Mouse (Mus musculus): ENCODE measurements around the gene Ceacam15.
A peak's percentile ranks its signal among the peaks of the same experiment; 100 is the strongest.
"Not testable (repeated sequence)": the region's sequence is repeated elsewhere in the genome, so short reads cannot be mapped to it uniquely, and the experiment has no call there.

Gene Ceacam15

GRCm38 (mm10) chr7:16675605-16676004 is at the start of gene Ceacam15:
Gene Ceacam15 (minus strand): TSS chr7:16675705.
- DNase-seq (ENCODE audit: low spot score in 2 of 2) = no peak

- not testable (repeated sequence) for DNase-seq (ENCODE audit: low spot score in 2 of 2)
Observed at GRCm38 (mm10) chr7:16722490-16722889, 47.0 kb upstream of the Ceacam15 start.

- DNase-seq (ENCODE audit: low spot score in 2 of 2) = no peak
Observed at GRCm38 (mm10) chr7:16721629-16722028, 46.1 kb upstream of the Ceacam15 start, which contains the start of gene Ceacam9. Gene Ceacam9 (plus strand): TSS chr7:16721929.

GRCm38 (mm10) chr7:16716456-16717152 is 41.1 kb upstream of the Ceacam15 start:
- not testable (repeated sequence) for DNase-seq (ENCODE audit: low spot score in 2 of 2)

- DNase-seq (ENCODE audit: low spot score in 2 of 2) = no peak
Observed at GRCm38 (mm10) chr7:16712633-16713415, 37.3 kb upstream of the Ceacam15 start.

- DNase-seq (ENCODE audit: low spot score in 2 of 2) = no peak
Observed at GRCm38 (mm10) chr7:16710604-16711003, 35.1 kb upstream of the Ceacam15 start.

GRCm38 (mm10) chr7:16708244-16708643 is 32.7 kb upstream of the Ceacam15 start:
- no peak for DNase-seq (ENCODE audit: low spot score in 2 of 2)

GRCm38 (mm10) chr7:16706385-16706784 is 30.9 kb upstream of the Ceacam15 start:
- DNase-seq (ENCODE audit: low spot score in 2 of 2) = peak; percentile 55 to 67

- no peak for DNase-seq (ENCODE audit: low spot score in 2 of 2)
Observed at GRCm38 (mm10) chr7:16700583-16700982, 25.1 kb upstream of the Ceacam15 start.

- no peak for DNase-seq (ENCODE audit: low spot score in 2 of 2)
Observed at GRCm38 (mm10) chr7:16699042-16699441, 23.5 kb upstream of the Ceacam15 start.

GRCm38 (mm10) chr7:16695025-16695424 is 19.5 kb upstream of the Ceacam15 start:
- peak in 1 of 2 experiments; percentile 32 for DNase-seq (ENCODE audit: low spot score in 2 of 2)

GRCm38 (mm10) chr7:16689196-16689595 is 13.7 kb upstream of the Ceacam15 start:
- DNase-seq (ENCODE audit: low spot score in 2 of 2) = no peak

- not testable (repeated sequence) for DNase-seq (ENCODE audit: low spot score in 2 of 2)
Observed at GRCm38 (mm10) chr7:16680194-16680593, 4.7 kb upstream of the Ceacam15 start.

- DNase-seq (ENCODE audit: low spot score in 2 of 2) = not testable (repeated sequence)
Observed at GRCm38 (mm10) chr7:16674699-16675098, 806 bp downstream of the Ceacam15 start.

- no peak for DNase-seq (ENCODE audit: low spot score in 2 of 2)
Observed at GRCm38 (mm10) chr7:16673823-16674222, 1.7 kb downstream of the Ceacam15 start.

GRCm38 (mm10) chr7:16668331-16668930 is 7.1 kb downstream of the Ceacam15 start:
- not testable (repeated sequence) for DNase-seq (ENCODE audit: low spot score in 2 of 2)

- DNase-seq (ENCODE audit: low spot score in 2 of 2) = no peak
Observed at GRCm38 (mm10) chr7:16644260-16644659, 31.2 kb downstream of the Ceacam15 start.

- DNase-seq (ENCODE audit: low spot score in 2 of 2) = not testable (repeated sequence)
Observed at GRCm38 (mm10) chr7:16643106-16643505, 32.4 kb downstream of the Ceacam15 start.

- DNase-seq (ENCODE audit: low spot score in 2 of 2) = no peak
Observed at GRCm38 (mm10) chr7:16639028-16639427, 36.5 kb downstream of the Ceacam15 start.

GRCm38 (mm10) chr7:16635116-16635515 is 40.4 kb downstream of the Ceacam15 start:
- no peak for DNase-seq (ENCODE audit: low spot score in 2 of 2)

- DNase-seq (ENCODE audit: low spot score in 2 of 2) = not testable (repeated sequence)
Observed at GRCm38 (mm10) chr7:16633913-16634312, 41.6 kb downstream of the Ceacam15 start.

- no peak for DNase-seq (ENCODE audit: low spot score in 2 of 2)
Observed at GRCm38 (mm10) chr7:16631932-16632331, 43.6 kb downstream of the Ceacam15 start.

Measured in left cerebral cortex, adult 9 months (tissue).